19 mouse cellular contexts compared by ENCODE assay signal in the genomic region with DNA sequence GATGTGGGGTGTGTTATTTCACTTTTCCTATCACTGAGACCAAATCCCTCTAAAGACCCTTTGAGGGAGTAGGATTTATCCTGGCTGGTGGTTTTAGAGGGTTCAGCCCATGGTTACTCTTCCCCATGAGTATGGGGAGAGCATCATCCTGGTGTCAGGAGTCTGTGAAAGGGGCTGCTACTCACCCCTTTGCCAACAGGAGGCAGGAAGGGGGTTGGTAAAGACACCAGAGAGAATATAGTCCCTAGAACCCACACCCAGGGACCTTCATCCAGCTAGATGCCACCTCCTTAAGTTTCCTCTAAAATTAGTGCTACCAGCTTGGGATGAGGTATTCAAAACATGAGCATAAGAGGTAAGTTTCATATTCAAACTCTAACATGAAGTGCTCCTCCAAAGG.
DNase-seq lines count a peak whose midpoint lies in the region; ATAC-seq lines count a peak whose summit lies in the region.
"Had no signal": no experiment of that assay in that cellular context is flagged by ENCODE, and none has a peak within 500 bp of the region (broad histone marks: within the 10 kb centered on the region; RNA-seq: fewer than 3 reads in every experiment).

No protein-coding gene starts in this region.

- no peaks in the 10 kb centered on the region for H3K9me3 ChIP-seq in heart, embryonic 10.5 days
- 0 out of 2 replicates have a peak, but pooled peaks cover 2% of the 10 kb centered on the region for H3K9me3 ChIP-seq in heart, embryonic 16.5 days (replicated peaks; ENCODE audit: control insufficient read depth, low read length)
- H3K9me3 ChIP-seq: lung, embryonic 15.5 days; neural tube, embryonic 12.5 days had no signal

- H3K9ac ChIP-seq in heart, embryonic 16.5 days (ENCODE audit: low read length): no peak overlapping the region
- H3K9ac ChIP-seq: hindbrain, embryonic 14.5 days; limb, embryonic 13.5 days; lung, embryonic 15.5 days; neural tube, embryonic 12.5 days had no signal

- no peak overlapping the region for H3K4me2 ChIP-seq in heart, embryonic 16.5 days (ENCODE audit: low read depth, low read length)
- H3K4me2 ChIP-seq: hindbrain, embryonic 14.5 days; liver, embryonic 11.5 days; lung, embryonic 15.5 days; midbrain, embryonic 11.5 days; neural tube, embryonic 12.5 days had no signal

- H3K27me3 ChIP-seq in heart, embryonic 10.5 days (ENCODE audit: insufficient read depth, poor library complexity, severe bottlenecking): no peaks in the 10 kb centered on the region
- H3K27me3 ChIP-seq in heart, embryonic 16.5 days (ENCODE audit: control insufficient read depth, insufficient read depth, low read length): no peaks in the 10 kb centered on the region
- H3K27me3 ChIP-seq: limb, embryonic 13.5 days; lung, embryonic 15.5 days; neural tube, embryonic 12.5 days had no signal

- intact Hi-C loops in heart, postnatal 14 days (cut with DNase I): no loop called here

- no peak overlapping the region for H3K4me3 ChIP-seq in heart, embryonic 10.5 days
- no peak overlapping the region for H3K4me3 ChIP-seq in heart, embryonic 16.5 days (ENCODE audit: low read length)
- H3K4me3 ChIP-seq: limb, embryonic 13.5 days; lung, embryonic 15.5 days; neural tube, embryonic 12.5 days had no signal

- H3K27ac ChIP-seq in heart, embryonic 10.5 days: peak overlapping the region; percentile 67; the same call in 1 of the 2 replicates
- H3K27ac ChIP-seq in heart, embryonic 16.5 days (ENCODE audit: low read length): peak overlapping the region; percentile 73
- H3K27ac ChIP-seq: hindbrain, embryonic 14.5 days; neural tube, embryonic 12.5 days; stomach, postnatal 0 days had no signal

- no peak for DNase-seq in heart, embryonic 10.5 days (ENCODE audit: low spot score)
- DNase-seq in heart, postnatal 14 days: no peak
- no peak for DNase-seq in heart, adult 8-10 months (ENCODE audit: low spot score)
- peak; percentile 59 for DNase-seq in thymus, postnatal 4 days
- no peak for DNase-seq in thymus, postnatal 10 days (ENCODE audit: low spot score in 2 of 2)
- DNase-seq: B cell, adult 2 months; cerebellum, adult 2 months had no signal

- ATAC-seq in heart, embryonic 16.5 days (replicated peaks; ENCODE audit: extremely low read depth, insufficient read depth, low FRiP score): no peak
- ATAC-seq in megakaryocyte, adult 5-6 weeks (ENCODE audit: poor library complexity, severe bottlenecking): no peak
- ATAC-seq: forebrain, embryonic 14.5 days; intestine, postnatal 0 days; midbrain, embryonic 16.5 days had no signal

- H3K4me1 ChIP-seq in heart, embryonic 10.5 days: peaks cover 53% of the 10 kb centered on the region
- H3K4me1 ChIP-seq in heart, embryonic 16.5 days (ENCODE audit: control insufficient read depth, insufficient read depth, low read length): peaks cover 44% of the 10 kb centered on the region

- H3K36me3 ChIP-seq in heart, embryonic 10.5 days: no peaks in the 10 kb centered on the region
- H3K36me3 ChIP-seq in heart, embryonic 16.5 days (ENCODE audit: control insufficient read depth, insufficient read depth): no peaks in the 10 kb centered on the region
- H3K36me3 ChIP-seq: limb, embryonic 13.5 days; lung, embryonic 15.5 days; neural tube, embryonic 12.5 days had no signal
